Mouse (Mus musculus): ENCODE data around the gene Ttc26.
"Not testable (repeated sequence)": the region's sequence is repeated elsewhere in the genome, so short reads cannot be mapped to it uniquely, and the experiment has no call there.

Gene Ttc26

GRCm38 (mm10) chr6:38356661-38357433 is 24.4 kb upstream of the Ttc26 start:
- in situ Hi-C loops (cut with MboI, MseI): not testable (repeated sequence)

GRCm38 (mm10) chr6:38357603-38358252 is 23.5 kb upstream of the Ttc26 start:
- in situ Hi-C loops (cut with MboI, MseI): no loop called here

- in situ Hi-C loops (cut with MboI, MseI): no loop called here
Observed at GRCm38 (mm10) chr6:38358253-38359027, 22.8 kb upstream of the Ttc26 start.

GRCm38 (mm10) chr6:38359044-38359735 is 22.1 kb upstream of the Ttc26 start:
- in situ Hi-C loops (cut with MboI, MseI): not testable (repeated sequence)

GRCm38 (mm10) chr6:38359736-38360499 is 21.4 kb upstream of the Ttc26 start:
- in situ Hi-C loops (cut with MboI, MseI): no loop called here

- in situ Hi-C loops (cut with MboI, MseI): no loop called here
Observed at GRCm38 (mm10) chr6:38361065-38361464, 20.2 kb upstream of the Ttc26 start.

GRCm38 (mm10) chr6:38361937-38362336 is 19.3 kb upstream of the Ttc26 start:
- in situ Hi-C loops (cut with MboI, MseI): no loop called here

- in situ Hi-C loops (cut with MboI, MseI): no loop called here
Observed at GRCm38 (mm10) chr6:38363370-38363769, 17.9 kb upstream of the Ttc26 start.

GRCm38 (mm10) chr6:38364121-38364520 is 17.1 kb upstream of the Ttc26 start:
- in situ Hi-C loops (cut with MboI, MseI): no loop called here

- in situ Hi-C loops (cut with MboI, MseI): loop anchor here in 1 of 2 experiments (5.0 kb wide), 1 partner anchor 63 kb away; no protein-coding TSS in a partner anchor
Observed at GRCm38 (mm10) chr6:38369945-38370344, 11.3 kb upstream of the Ttc26 start.

GRCm38 (mm10) chr6:38374271-38374670 is 7.0 kb upstream of the Ttc26 start:
- in situ Hi-C loops (cut with MboI, MseI): loop anchor here in 1 of 2 experiments (5.0 kb wide), 1 partner anchor 67 kb away; no protein-coding TSS in a partner anchor

- in situ Hi-C loops (cut with MboI, MseI): loop anchor here in 1 of 2 experiments (5.0 kb wide), 1 partner anchor 152 kb away; the partner anchor contains the start of gene Fmc1
Observed at GRCm38 (mm10) chr6:38380764-38381128, 523 bp upstream of the Ttc26 start.

- in situ Hi-C loops (cut with MboI, MseI): loop anchor here in 1 of 2 experiments (5.0 kb wide), 2 partner anchors 43 to 88 kb away; partner anchors contain the start of gene Ubn2
Observed at GRCm38 (mm10) chr6:38389671-38390070, 8.4 kb downstream of the Ttc26 start.

- in situ Hi-C loops (cut with MboI, MseI): loop anchor here in 1 of 2 experiments (5.0 kb wide), 1 partner anchor 40 kb away; no protein-coding TSS in a partner anchor
Observed at GRCm38 (mm10) chr6:38432457-38432856, 51.2 kb downstream of the Ttc26 start.

- in situ Hi-C loops (cut with MboI, MseI): loop anchor here in 1 of 2 experiments (5.0 kb wide), 1 partner anchor 41 kb away; no protein-coding TSS in a partner anchor
Observed at GRCm38 (mm10) chr6:38433261-38434033, 52.2 kb downstream of the Ttc26 start, which contains the start of gene Ubn2. TSS of gene Ubn2 (plus strand) at chr6:38433950.

- in situ Hi-C loops (cut with MboI, MseI): loop anchor here in 1 of 2 experiments (5.0 kb wide), 1 partner anchor 42 kb away; no protein-coding TSS in a partner anchor
Observed at GRCm38 (mm10) chr6:38434055-38435023, 53.1 kb downstream of the Ttc26 start.

GRCm38 (mm10) chr6:38443842-38444241 is 62.6 kb downstream of the Ttc26 start:
- in situ Hi-C loops (cut with MboI, MseI): no loop called here

GRCm38 (mm10) chr6:38448295-38448694 is 67.0 kb downstream of the Ttc26 start:
- in situ Hi-C loops (cut with MboI, MseI): no loop called here

Measured in T-helper 17 cell (primary cell).